Mouse (Mus musculus) brain, embryonic 14.5 days (tissue): ENCODE data around the gene Zfp68. TPM values are rescaled to one million over a fixed set of nuclear protein-coding genes. Genes with fewer than 3 reads are reported as not detected.
"Not testable (repeated sequence)": the region's sequence is repeated elsewhere in the genome, so short reads cannot be mapped to it uniquely, and the experiment has no call there.

Experiments
- DNase-seq: peaks from one replicate; pipeline ENCODE4 v3.0.0-alpha.2; 2011; ENCODE audit warnings: low read depth
- CTCF ChIP-seq: fragments of 200-500 bp; IDR thresholded peaks from 2 replicates; pipeline ENCODE4 v1.5.1; 2012; ENCODE audit warnings: inconsistent platforms, mild to moderate bottlenecking, moderate library complexity, borderline replicate concordance; ENCODE audit not compliant: insufficient read depth, insufficient read length; ENCODE audit errors: extremely low read depth
- POLR2A ChIP-seq: fragments of 200-500 bp; IDR thresholded peaks from 2 replicates; pipeline ENCODE4 v1.6.1; 2012; ENCODE audit warnings: mild to moderate bottlenecking, inconsistent platforms, borderline replicate concordance; ENCODE audit not compliant: poor library complexity, insufficient read depth, insufficient read length, severe bottlenecking; ENCODE audit errors: extremely low read depth
- polyA plus RNA-seq: library from polyadenylated mRNA; depleted of rRNA; stranded (reverse); fragments of >200 nt; gene quantifications from 2 replicates; pipeline ENCODE4 v1.2.3, GENCODE M21; 2012; rRNA removed

Gene Zfp68
- polyA plus RNA-seq, 1 experiment: 42.9 TPM

DNA sequence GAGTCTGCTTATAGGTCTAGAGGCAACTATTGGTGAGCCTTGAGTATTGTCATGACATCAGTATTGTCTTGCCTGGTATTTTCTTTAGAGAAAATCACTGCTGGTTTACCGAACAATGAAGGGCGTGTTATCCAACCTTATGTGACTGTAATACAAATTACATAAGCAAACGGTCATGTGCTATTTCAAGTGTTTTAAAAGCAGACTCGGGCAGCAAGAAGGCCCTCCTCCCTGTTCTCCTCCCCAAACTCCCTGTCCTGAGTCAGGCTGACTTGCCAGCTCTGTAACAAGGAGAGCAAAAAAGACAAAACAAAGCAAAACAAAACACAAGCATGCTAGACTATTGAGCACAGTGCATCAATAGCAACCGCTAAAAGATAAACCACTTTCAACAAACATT lies 1.3 kb upstream of the Zfp68 start:
- no peak for DNase-seq
- TF ChIP-seq POLR2A: no peak
- TF ChIP-seq CTCF: no peak

DNA sequence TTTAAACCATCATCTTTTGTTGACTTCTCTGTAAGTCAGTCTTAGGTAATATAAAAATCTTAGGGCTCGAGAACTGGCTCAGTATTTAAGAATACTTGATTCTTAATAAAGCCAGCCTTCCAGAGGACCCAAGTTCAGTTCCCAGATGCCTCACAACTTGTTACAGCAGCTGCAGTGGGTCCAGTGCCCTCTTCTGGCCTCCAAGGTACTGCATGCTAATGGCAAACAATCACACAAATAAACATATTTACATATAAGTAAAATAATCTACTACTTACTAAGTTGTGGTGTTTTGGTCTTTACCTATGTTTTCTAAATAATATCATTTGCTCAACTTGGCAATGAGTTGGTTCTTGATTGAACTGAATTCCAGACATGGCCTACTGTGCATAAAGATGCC lies 1.2 kb downstream of the Zfp68 start:
- TF ChIP-seq CTCF: peak; percentile 16; the same call in 1 of the 2 replicates
- no peak for TF ChIP-seq POLR2A
- no peak for DNase-seq

DNA sequence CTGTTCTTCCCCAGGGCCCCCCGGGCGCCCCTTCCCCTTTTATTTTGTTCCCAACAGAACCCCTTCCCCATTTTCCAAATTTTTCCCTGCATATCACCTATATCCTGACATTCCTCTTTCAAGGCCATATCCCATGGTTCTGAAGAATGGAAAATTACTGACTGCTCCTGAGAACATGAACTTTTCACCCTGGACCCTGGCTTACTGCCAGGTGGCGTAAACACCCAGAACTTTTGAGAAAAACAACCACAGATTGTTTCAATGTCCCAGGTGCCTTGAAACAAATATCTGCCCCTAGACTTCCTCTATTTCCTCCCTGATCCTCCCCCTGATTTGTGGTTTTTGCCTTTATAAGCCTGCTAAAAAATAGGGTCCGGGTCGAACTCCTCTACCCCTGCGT lies 32.2 kb downstream of the Zfp68 start:
- no peak for DNase-seq
- no peak for TF ChIP-seq POLR2A
- TF ChIP-seq CTCF: no peak

DNA sequence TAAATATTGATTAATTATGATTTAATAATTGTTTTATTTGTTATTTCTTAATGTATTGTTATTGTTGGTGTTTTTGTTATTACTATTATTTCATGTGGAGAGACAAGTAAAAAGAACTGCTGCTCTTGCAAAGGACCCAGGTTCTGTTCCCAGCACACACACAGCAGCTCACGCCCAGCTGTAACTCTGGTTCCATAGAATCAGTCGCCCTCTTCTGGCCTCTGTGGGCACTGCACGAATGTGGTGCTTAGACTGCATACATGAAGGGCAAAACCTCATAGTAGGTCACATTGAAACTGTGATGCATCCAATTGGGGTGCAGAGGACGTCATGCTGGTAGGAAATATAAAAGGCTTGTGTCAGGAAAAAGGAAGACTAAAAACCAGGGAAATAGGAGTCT lies 47.9 kb downstream of the Zfp68 start:
- peak; percentile 47; the same call in 1 of the 2 replicates for TF ChIP-seq CTCF
- TF ChIP-seq POLR2A: no peak

DNA sequence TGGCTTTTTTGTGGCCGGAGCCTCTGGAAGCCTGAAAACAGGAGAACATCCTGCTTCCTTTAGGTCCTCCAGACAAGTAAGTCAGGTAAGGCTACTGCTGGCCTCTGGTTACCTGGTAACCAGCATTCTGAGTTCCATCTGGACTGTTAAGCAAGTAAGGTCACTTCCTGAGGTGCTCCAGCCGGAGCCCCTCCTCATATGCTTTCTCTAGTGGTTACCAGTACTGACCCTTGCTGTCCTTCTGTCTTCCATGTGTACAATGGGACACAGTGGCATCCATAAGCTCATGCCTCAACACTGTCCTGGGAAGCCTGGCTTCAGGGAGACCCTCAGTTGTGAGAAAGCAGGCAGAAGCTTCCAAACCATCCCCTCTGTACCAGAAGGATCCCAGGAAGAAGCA lies 54.9 kb downstream of the Zfp68 start, which contains the start of gene 1700123K08Rik:
Gene 1700123K08Rik, minus strand, starts transcription at position 101 of the 400 bp plus-strand sequence.
- DNase-seq: not testable (repeated sequence)

More for the DNA sequence above, 47.9 kb downstream of the Zfp68 start:
- DNase-seq: peak; percentile 37

Other genes starting within 250 kb of the Zfp68 start
- 32.1 and 39.5 TPM in 2 replicates for gene Zfp157, start 178.3 kb downstream of the Zfp68 start, polyA plus RNA-seq
- not detected in 2 replicates for gene 1700123K08Rik, start 55.0 kb downstream of the Zfp68 start, polyA plus RNA-seq
- 13.2 and 16.7 TPM in 2 replicates for gene A430033K04Rik, start 3.1 kb upstream of the Zfp68 start, polyA plus RNA-seq
- gene Fam20c, start 134.8 kb upstream of the Zfp68 start, polyA plus RNA-seq: 62.6 and 81.2 TPM in 2 replicates
- gene Gm5294, start 200.3 kb upstream of the Zfp68 start, polyA plus RNA-seq: 0.24 and 0.82 TPM in 2 replicates